Mouse (Mus musculus) limb, embryonic 15.5 days (tissue): ENCODE results near the gene Zfp385c. TPM values are rescaled to one million over a fixed set of nuclear protein-coding genes. Genes with fewer than 3 reads are reported as not detected.

ENCODE experiments used
- ATAC-seq: fragments of 200-750 bp; cut with Nextera tagmentation; 2 replicates; pipeline ENCODE4 v1.8.0; 2017; ENCODE audit warnings: low read depth, moderate TSS enrichment; ENCODE audit not compliant: insufficient number of reproducible peaks, low FRiP score, low TSS enrichment
- H3K27ac ChIP-seq: fragments of 300-500 bp; sonication (generic); 2 replicates; pipeline ENCODE4 v1.5.1; 2015; ENCODE audit warnings: moderate library complexity, mild to moderate bottlenecking, inconsistent platforms
- H3K27me3 ChIP-seq: fragments of 300-500 bp; sonication (generic); 2 replicates; pipeline ENCODE4 v1.6.1; 2015; ENCODE audit warnings: inconsistent platforms
- H3K36me3 ChIP-seq: fragments of 300-500 bp; sonication (generic); 2 replicates; pipeline ENCODE4 v1.6.1; 2015; ENCODE audit warnings: inconsistent platforms
- H3K4me1 ChIP-seq: fragments of 300-500 bp; sonication (generic); 2 replicates; pipeline ENCODE4 v1.6.1; 2015; ENCODE audit warnings: inconsistent platforms
- H3K4me2 ChIP-seq: fragments of 300-500 bp; sonication (generic); 2 replicates; pipeline ENCODE4 v1.6.1; 2015; ENCODE audit warnings: mild to moderate bottlenecking, inconsistent platforms
- H3K4me3 ChIP-seq: fragments of 300-500 bp; sonication (generic); 2 replicates; pipeline ENCODE4 v1.5.1; 2015; ENCODE audit warnings: mild to moderate bottlenecking, inconsistent platforms
- H3K9ac ChIP-seq: fragments of 300-500 bp; sonication (generic); 2 replicates; pipeline ENCODE4 v1.6.1; 2015; ENCODE audit warnings: inconsistent platforms
- H3K9me3 ChIP-seq: fragments of 300-500 bp; sonication (generic); 2 replicates; pipeline ENCODE4 v1.6.1; 2016; ENCODE audit warnings: inconsistent platforms
- WGBS: fragments of 180-500 bp; shearing (Covaris S2); methylation state at CpG from one replicate; pipeline ENCODE4 v1.1.7; 2015; 5-methylcytosine and 5-hydroxymethylcytosine counted together
- polyA plus RNA-seq: library from polyadenylated mRNA; unstranded; fragments of >200 nt; fragmentation: Nextera tagmentation; extraction: Ambion mirVana; gene quantifications from 2 replicates; pipeline ENCODE4 v1.2.1, GENCODE M21; 2015

Gene Zfp385c
- polyA plus RNA-seq, 1 experiment from 2014 or later = 1.4 TPM

DNA sequence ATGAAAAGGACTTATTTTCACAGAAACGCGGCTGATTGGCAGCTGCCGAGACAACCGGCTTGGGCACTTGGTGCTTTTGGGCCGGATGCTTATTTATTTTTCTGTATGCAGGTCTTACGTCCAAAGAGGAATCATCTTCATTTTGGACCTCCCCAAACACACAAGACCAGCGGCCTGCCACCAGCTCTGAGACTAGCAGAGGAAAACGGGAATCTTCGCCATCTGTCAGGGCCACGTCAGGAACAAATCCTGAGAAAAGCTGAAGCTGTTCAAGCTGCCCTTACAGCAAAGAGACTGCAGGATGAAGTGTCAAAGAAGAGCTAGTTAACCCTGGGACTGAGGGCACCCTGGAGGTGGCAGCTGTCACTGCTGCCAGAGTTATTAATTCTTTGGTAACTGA is 86.8 kb downstream of the Zfp385c start:
- Histone ChIP-seq H3K27me3 (no peaks in the 10 kb centered on the region), H3K36me3 (peaks cover 14% of the 10 kb centered on the region), H3K4me3 (no peak overlapping the region), H3K9me3 (no peaks in the 10 kb centered on the region), H3K9ac (no peak overlapping the region), H3K27ac (no peak overlapping the region), H3K4me1 (peaks cover 17% of the 10 kb centered on the region), H3K4me2 (no peak overlapping the region)
- whole genome bisulfite sequencing = 87% methylated on average over 10 of the region's 10 CpGs
- ATAC-seq = no peak

DNA sequence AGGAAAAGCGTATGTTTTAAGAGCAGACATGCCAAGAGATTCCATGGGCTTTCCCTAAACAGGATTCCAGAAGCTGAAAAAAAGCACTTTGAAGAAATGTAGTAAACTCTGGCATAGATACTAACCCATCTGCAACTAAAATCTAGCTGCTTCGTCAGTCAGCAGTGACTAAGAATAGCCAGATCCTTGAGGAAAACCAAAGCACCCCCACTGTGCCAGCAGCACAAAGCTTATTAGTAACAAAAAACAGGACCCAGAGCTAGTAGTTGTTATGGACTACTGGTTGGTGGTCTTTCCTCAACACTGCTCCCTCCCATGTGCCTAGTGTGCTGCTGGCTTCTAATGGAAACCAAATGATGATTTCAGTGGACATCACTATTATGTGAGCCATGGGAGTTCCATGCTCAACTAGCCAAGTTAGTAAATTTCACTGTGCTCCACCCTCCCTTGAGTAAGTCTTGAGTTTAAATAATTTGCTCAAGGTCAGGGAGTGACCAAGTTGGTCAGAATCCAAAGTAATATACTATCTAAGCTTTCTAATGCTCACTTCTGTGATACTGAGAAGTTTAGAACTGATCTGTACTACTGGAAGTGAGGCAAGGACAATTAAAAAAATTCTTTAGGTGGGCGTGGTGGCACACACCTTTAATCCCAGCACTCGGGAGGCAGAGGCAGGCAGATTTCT is 87.8 kb downstream of the Zfp385c start:
- Histone ChIP-seq H3K27ac (peak overlapping the region; percentile 57; the same call in 1 of the 2 replicates), H3K4me1 (peaks cover 8% of the 10 kb centered on the region), H3K4me2 (no peak overlapping the region), H3K9ac (no peak overlapping the region), H3K9me3 (no peaks in the 10 kb centered on the region), H3K36me3 (peaks cover 23% of the 10 kb centered on the region), H3K27me3 (no peaks in the 10 kb centered on the region), H3K4me3 (no peak overlapping the region)
- ATAC-seq = no peak
- WGBS = 66% methylated on average over 4 of the region's 4 CpGs

GRCm38 (mm10) chr11:100603813-100604212 is 88.4 kb downstream of the Zfp385c start:
- H3K4me2 ChIP-seq = no peak overlapping the region
- no peaks in the 10 kb centered on the region for H3K27me3 ChIP-seq
- WGBS = 73% methylated on average over 8 of the region's 8 CpGs
- no peak for ATAC-seq
- no peak overlapping the region for H3K9ac ChIP-seq
- H3K36me3 ChIP-seq = peaks cover 30% of the 10 kb centered on the region
- H3K4me1 ChIP-seq = peaks cover 8% of the 10 kb centered on the region; the same call in 1 of the 2 replicates
- H3K4me3 ChIP-seq = no peak overlapping the region
- no peaks in the 10 kb centered on the region for H3K9me3 ChIP-seq
- peak overlapping the region; percentile 57; the same call in 1 of the 2 replicates for H3K27ac ChIP-seq

GRCm38 (mm10) chr11:100603155-100603554 is 89.1 kb downstream of the Zfp385c start:
- Histone ChIP-seq H3K36me3 (peaks cover 30% of the 10 kb centered on the region), H3K9me3 (no peaks in the 10 kb centered on the region)
- WGBS = 94% methylated on average over 9 of the region's 9 CpGs

DNA sequence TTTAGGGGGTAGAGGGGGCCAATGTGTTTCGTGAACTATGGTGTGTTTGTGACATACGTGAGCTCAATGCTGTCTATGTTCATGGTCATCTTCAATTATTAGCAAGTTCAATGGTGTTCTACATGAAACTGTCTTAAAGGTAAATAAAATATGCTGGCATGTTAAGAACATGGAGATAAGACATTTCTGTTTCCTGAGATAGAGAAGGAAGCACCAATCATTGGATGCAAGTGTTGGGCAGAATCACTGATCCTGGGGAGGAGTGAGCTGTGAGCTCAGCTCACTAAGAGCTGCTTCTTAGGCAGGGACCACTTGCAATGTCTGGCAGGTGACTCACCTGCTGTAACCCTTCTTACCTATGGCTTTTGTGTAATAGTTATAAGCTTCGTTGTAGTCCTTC is 90.9 kb downstream of the Zfp385c start:
- H3K4me3 ChIP-seq = no peak overlapping the region
- H3K4me2 ChIP-seq = no peak overlapping the region
- 89% methylated on average over 3 of the region's 3 CpGs for WGBS
- H3K9me3 ChIP-seq = no peaks in the 10 kb centered on the region
- no peaks in the 10 kb centered on the region for H3K27me3 ChIP-seq
- no peak overlapping the region for H3K27ac ChIP-seq
- H3K4me1 ChIP-seq = peaks cover 8% of the 10 kb centered on the region; the same call in 1 of the 2 replicates
- ATAC-seq = no peak
- H3K36me3 ChIP-seq = peaks cover 46% of the 10 kb centered on the region
- H3K9ac ChIP-seq = no peak overlapping the region

More at GRCm38 (mm10) chr11:100603155-100603554, 89.1 kb downstream of the Zfp385c start:
- no peaks in the 10 kb centered on the region for H3K27me3 ChIP-seq
- H3K4me2 ChIP-seq = no peak overlapping the region
- no peak overlapping the region for H3K9ac ChIP-seq
- H3K27ac ChIP-seq = no peak overlapping the region
- ATAC-seq = no peak
- no peak overlapping the region for H3K4me3 ChIP-seq
- H3K4me1 ChIP-seq = peaks cover 8% of the 10 kb centered on the region; the same call in 1 of the 2 replicates

- Histone ChIP-seq H3K4me2 (no peak overlapping the region), H3K36me3 (peaks cover 75% of the 10 kb centered on the region), H3K27me3 (no peaks in the 10 kb centered on the region), H3K4me3 (no peak overlapping the region), H3K27ac (no peak overlapping the region), H3K4me1 (no peaks in the 10 kb centered on the region), H3K9ac (no peak overlapping the region), H3K9me3 (no peaks in the 10 kb centered on the region)
- WGBS = 89% methylated on average over 4 of the region's 4 CpGs
- no peak for ATAC-seq
Observed at GRCm38 (mm10) chr11:100598074-100598473, 94.2 kb downstream of the Zfp385c start.

DNA sequence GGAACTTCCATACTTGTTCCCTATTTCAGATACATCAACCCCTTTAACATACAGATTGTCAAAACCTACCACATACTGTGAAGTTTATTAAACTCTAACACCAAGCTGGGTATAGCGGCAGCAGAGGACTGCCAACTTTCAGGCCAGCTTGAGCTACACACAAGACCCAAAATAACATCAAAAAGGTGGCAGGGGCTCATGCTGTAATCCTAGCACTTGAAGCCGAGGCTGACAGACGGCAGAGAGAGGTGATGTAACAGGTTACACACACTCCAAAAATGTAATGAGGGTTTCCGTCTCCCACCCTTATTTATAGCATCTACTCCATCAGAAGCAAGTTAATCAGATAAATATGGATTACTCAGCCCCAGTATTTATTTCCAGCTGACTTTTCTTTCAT is 96.7 kb downstream of the Zfp385c start:
- H3K36me3 ChIP-seq = peaks cover 95% of the 10 kb centered on the region
- 61% methylated on average over 4 of the region's 4 CpGs for WGBS

GRCm38 (mm10) chr11:100594608-100595007 is 97.6 kb downstream of the Zfp385c start:
- 79% methylated on average over 7 of the region's 7 CpGs for WGBS
- no peak overlapping the region for H3K4me2 ChIP-seq
- no peak overlapping the region for H3K4me3 ChIP-seq
- no peak overlapping the region for H3K9ac ChIP-seq
- ATAC-seq = no peak
- no peaks in the 10 kb centered on the region for H3K27me3 ChIP-seq
- no peaks in the 10 kb centered on the region for H3K4me1 ChIP-seq
- no peak overlapping the region; the same call in 1 of the 2 replicates for H3K27ac ChIP-seq
- H3K36me3 ChIP-seq = peaks cover 94% of the 10 kb centered on the region
- no peaks in the 10 kb centered on the region for H3K9me3 ChIP-seq

More for the DNA sequence above, 96.7 kb downstream of the Zfp385c start:
- no peak overlapping the region for H3K27ac ChIP-seq
- H3K4me3 ChIP-seq = no peak overlapping the region
- no peaks in the 10 kb centered on the region for H3K27me3 ChIP-seq
- H3K4me1 ChIP-seq = no peaks in the 10 kb centered on the region
- H3K9ac ChIP-seq = no peak overlapping the region
- no peak for ATAC-seq
- H3K9me3 ChIP-seq = no peaks in the 10 kb centered on the region
- no peak overlapping the region for H3K4me2 ChIP-seq

GRCm38 (mm10) chr11:100592346-100593046 is 99.8 kb downstream of the Zfp385c start:
- Histone ChIP-seq H3K27ac (no peak overlapping the region), H3K4me2 (no peak overlapping the region), H3K9ac (no peak overlapping the region), H3K4me3 (no peak overlapping the region), H3K4me1 (no peaks in the 10 kb centered on the region), H3K27me3 (no peaks in the 10 kb centered on the region), H3K36me3 (peaks cover 94% of the 10 kb centered on the region), H3K9me3 (no peaks in the 10 kb centered on the region)
- ATAC-seq = no peak
- WGBS = 89% methylated on average over 11 of the region's 11 CpGs

GRCm38 (mm10) chr11:100588462-100588861 is 103.8 kb downstream of the Zfp385c start:
- Histone ChIP-seq H3K4me2 (no peak overlapping the region), H3K9me3 (no peaks in the 10 kb centered on the region), H3K27ac (no peak overlapping the region), H3K36me3 (peaks cover 98% of the 10 kb centered on the region), H3K27me3 (no peaks in the 10 kb centered on the region), H3K9ac (no peak overlapping the region), H3K4me3 (no peak overlapping the region), H3K4me1 (no peaks in the 10 kb centered on the region)
- ATAC-seq = no peak
- 92% methylated on average over 2 of the region's 2 CpGs for WGBS

GRCm38 (mm10) chr11:100585148-100585547 is 107.1 kb downstream of the Zfp385c start:
- Histone ChIP-seq H3K9me3 (no peaks in the 10 kb centered on the region), H3K4me3 (no peak overlapping the region), H3K27me3 (no peaks in the 10 kb centered on the region), H3K4me2 (no peak overlapping the region), H3K4me1 (no peaks in the 10 kb centered on the region), H3K27ac (no peak overlapping the region), H3K9ac (no peak overlapping the region), H3K36me3 (peaks cover 100% of the 10 kb centered on the region)
- no peak for ATAC-seq
- WGBS = 94% methylated on average over 3 of the region's 3 CpGs

GRCm38 (mm10) chr11:100584561-100584961 is 107.7 kb downstream of the Zfp385c start:
- H3K36me3 ChIP-seq = peaks cover 99% of the 10 kb centered on the region
- H3K27me3 ChIP-seq = no peaks in the 10 kb centered on the region
- no peak overlapping the region for H3K9ac ChIP-seq
- ATAC-seq = no peak
- H3K4me2 ChIP-seq = no peak overlapping the region
- no peak overlapping the region for H3K27ac ChIP-seq
- no peaks in the 10 kb centered on the region for H3K4me1 ChIP-seq
- 92% methylated on average over 7 of the region's 7 CpGs for WGBS
- no peaks in the 10 kb centered on the region for H3K9me3 ChIP-seq
- no peak overlapping the region for H3K4me3 ChIP-seq
